Mouse (Mus musculus): ENCODE results near the gene Liph.
"Not testable (repeated sequence)": the region's sequence is repeated elsewhere in the genome, so short reads cannot be mapped to it uniquely, and the experiment has no call there.

Gene Liph

GRCm38 (mm10) chr16:21995304-21995703, at the start of gene Liph:
Gene Liph (minus strand): TSS chr16:21995663.
- DNase-seq (ENCODE audit: low spot score in 2 of 2): peak in 1 of 2 experiments; percentile 9

- DNase-seq (ENCODE audit: low spot score in 2 of 2): no peak
These were observed 48.4 kb upstream of the Liph start for GRCm38 (mm10) chr16:22043830-22044229.

- no peak for DNase-seq (ENCODE audit: low spot score in 2 of 2)
These were observed 44.5 kb upstream of the Liph start for GRCm38 (mm10) chr16:22039978-22040377.

- no peak for DNase-seq (ENCODE audit: low spot score in 2 of 2)
These were observed 43.1 kb upstream of the Liph start for GRCm38 (mm10) chr16:22038554-22038953.

GRCm38 (mm10) chr16:22027474-22027873, 32.0 kb upstream of the Liph start:
- no peak for DNase-seq (ENCODE audit: low spot score in 2 of 2)

GRCm38 (mm10) chr16:22022122-22022521, 26.7 kb upstream of the Liph start:
- DNase-seq (ENCODE audit: low spot score in 2 of 2): peak in 1 of 2 experiments; percentile 42

GRCm38 (mm10) chr16:22015569-22015968, 20.1 kb upstream of the Liph start:
- no peak for DNase-seq (ENCODE audit: low spot score in 2 of 2)

GRCm38 (mm10) chr16:22009596-22009995, 14.1 kb upstream of the Liph start:
- DNase-seq (ENCODE audit: low spot score in 2 of 2): peak in 1 of 2 experiments; percentile 44

- DNase-seq (ENCODE audit: low spot score in 2 of 2): peak; percentile 100
These were observed 13.7 kb upstream of the Liph start, which contains the start of gene Senp2 for GRCm38 (mm10) chr16:22009099-22009584. Gene Senp2 (plus strand): TSS chr16:22009484.

GRCm38 (mm10) chr16:22001606-22002005, 6.1 kb upstream of the Liph start:
- DNase-seq (ENCODE audit: low spot score in 2 of 2): no peak

- no peak for DNase-seq (ENCODE audit: low spot score in 2 of 2)
These were observed 5.7 kb upstream of the Liph start for GRCm38 (mm10) chr16:22001172-22001571.

- DNase-seq (ENCODE audit: low spot score in 2 of 2): no peak
These were observed 4.7 kb upstream of the Liph start for GRCm38 (mm10) chr16:21999941-22000690.

- DNase-seq (ENCODE audit: low spot score in 2 of 2): no peak
These were observed 2.6 kb upstream of the Liph start for GRCm38 (mm10) chr16:21998061-21998460.

- no peak for DNase-seq (ENCODE audit: low spot score in 2 of 2)
These were observed 1.6 kb upstream of the Liph start for GRCm38 (mm10) chr16:21996881-21997641.

GRCm38 (mm10) chr16:21996402-21996801, 939 bp upstream of the Liph start:
- no peak for DNase-seq (ENCODE audit: low spot score in 2 of 2)

- DNase-seq (ENCODE audit: low spot score in 2 of 2): no peak
These were observed 3.7 kb downstream of the Liph start for GRCm38 (mm10) chr16:21991774-21992173.

GRCm38 (mm10) chr16:21990893-21991292, 4.6 kb downstream of the Liph start:
- not testable (repeated sequence) for DNase-seq (ENCODE audit: low spot score in 2 of 2)

- DNase-seq (ENCODE audit: low spot score in 2 of 2): no peak
These were observed 7.5 kb downstream of the Liph start for GRCm38 (mm10) chr16:21987956-21988355.

- DNase-seq (ENCODE audit: low spot score in 2 of 2): no peak
These were observed 9.3 kb downstream of the Liph start for GRCm38 (mm10) chr16:21986191-21986590.

- DNase-seq (ENCODE audit: low spot score in 2 of 2): no peak
These were observed 11.4 kb downstream of the Liph start for GRCm38 (mm10) chr16:21984091-21984490.

GRCm38 (mm10) chr16:21983581-21983980, 11.9 kb downstream of the Liph start:
- no peak for DNase-seq (ENCODE audit: low spot score in 2 of 2)

GRCm38 (mm10) chr16:21983146-21983545, 12.3 kb downstream of the Liph start:
- DNase-seq (ENCODE audit: low spot score in 2 of 2): no peak

GRCm38 (mm10) chr16:21977347-21977746, 18.1 kb downstream of the Liph start:
- DNase-seq (ENCODE audit: low spot score in 2 of 2): no peak
